Comparison of ENCODE assay signal across 26 mouse cellular contexts in the genomic region with DNA sequence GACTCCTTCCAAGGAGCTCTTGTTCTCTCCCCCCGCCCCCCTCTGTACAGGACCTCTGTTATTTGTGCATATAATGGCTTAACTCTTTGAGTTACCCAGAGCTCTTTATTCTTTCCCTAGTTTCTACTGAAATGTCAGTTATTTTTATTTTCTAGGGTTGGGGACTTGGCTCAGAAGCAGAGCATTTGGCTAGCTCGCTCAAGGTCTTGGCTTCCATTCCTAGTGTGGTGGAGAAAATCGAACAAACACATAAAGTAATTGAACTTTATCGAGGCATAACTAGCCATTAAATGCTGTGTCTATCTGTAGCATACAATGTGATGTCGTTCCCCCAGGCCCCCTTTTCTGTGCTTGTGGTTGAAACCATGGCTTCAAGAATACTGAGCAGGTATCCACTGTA.
DNase-seq lines count a peak whose midpoint lies in the region; ATAC-seq lines count a peak whose summit lies in the region.
"Had no signal": no experiment of that assay in that cellular context is flagged by ENCODE, and none has a peak within 500 bp of the region (broad histone marks: within the 10 kb centered on the region; RNA-seq: fewer than 3 reads in every experiment).

No protein-coding gene starts in this region.

- no peak overlapping the region for H3K4me3 ChIP-seq in heart, embryonic 13.5 days
- no peak overlapping the region for H3K4me3 ChIP-seq in forebrain, embryonic 16.5 days (replicated peaks; ENCODE audit: low read length)
- H3K4me3 ChIP-seq: embryonic facial prominence, embryonic 10.5 days; hindbrain, embryonic 15.5 days; left cerebral cortex, adult 2 months; limb, embryonic 15.5 days; lung, embryonic 15.5 days; megakaryocyte, embryonic 14.5 days had no signal

- no peaks in the 10 kb centered on the region for H3K9me3 ChIP-seq in heart, embryonic 13.5 days
- no peaks in the 10 kb centered on the region for H3K9me3 ChIP-seq in forebrain, embryonic 16.5 days (ENCODE audit: control insufficient read depth, low read length)
- H3K9me3 ChIP-seq: G1E; hindbrain, embryonic 15.5 days; limb, embryonic 15.5 days; lung, embryonic 15.5 days had no signal

- H3K4me2 ChIP-seq in heart, embryonic 13.5 days = no peak overlapping the region
- H3K4me2 ChIP-seq in forebrain, embryonic 16.5 days (ENCODE audit: low read length) = no peak overlapping the region
- H3K4me2 ChIP-seq: hindbrain, embryonic 15.5 days; limb, embryonic 15.5 days had no signal

- H3K27ac ChIP-seq in heart, embryonic 13.5 days (replicated peaks) = peak overlapping the region; percentile 94
- H3K27ac ChIP-seq in forebrain, embryonic 16.5 days (ENCODE audit: low read length) = no peak overlapping the region
- H3K27ac ChIP-seq: hindbrain, embryonic 15.5 days; kidney, postnatal 0 days; left cerebral cortex, adult 2 months; limb, embryonic 15.5 days; liver, embryonic 14.5 days had no signal

- no peak for ATAC-seq in cerebellum, adult (ENCODE audit: insufficient number of reproducible peaks, low FRiP score, low TSS enrichment)
- no peak for ATAC-seq in heart, embryonic 13.5 days (ENCODE audit: extremely low read depth, insufficient number of reproducible peaks, low FRiP score, low TSS enrichment)
- ATAC-seq in forebrain, embryonic 16.5 days = no peak

- H3K4me1 ChIP-seq in heart, embryonic 13.5 days = peaks cover 36% of the 10 kb centered on the region
- H3K4me1 ChIP-seq in forebrain, embryonic 16.5 days (replicated peaks; ENCODE audit: control insufficient read depth, insufficient read depth, low read length) = peaks cover 37% of the 10 kb centered on the region

- no peak overlapping the region for H3K9ac ChIP-seq in heart, embryonic 13.5 days
- H3K9ac ChIP-seq in forebrain, embryonic 16.5 days (replicated peaks; ENCODE audit: low read depth, low read length) = no peak overlapping the region
- H3K9ac ChIP-seq: forebrain, postnatal 0 days; hindbrain, embryonic 15.5 days; limb, embryonic 15.5 days; liver, embryonic 14.5 days; lung, embryonic 15.5 days had no signal

- H3K27me3 ChIP-seq in heart, embryonic 13.5 days (replicated peaks) = no peaks in the 10 kb centered on the region
- H3K27me3 ChIP-seq in forebrain, embryonic 16.5 days (replicated peaks; ENCODE audit: control insufficient read depth, insufficient read depth, low read length) = no peaks in the 10 kb centered on the region
- H3K27me3 ChIP-seq: CH12.LX; hindbrain, embryonic 15.5 days; limb, embryonic 15.5 days; lung, embryonic 15.5 days; Patski had no signal

- H3K36me3 ChIP-seq in heart, embryonic 13.5 days = no peaks in the 10 kb centered on the region
- H3K36me3 ChIP-seq in forebrain, embryonic 16.5 days (ENCODE audit: control insufficient read depth, insufficient read depth) = no peaks in the 10 kb centered on the region
- H3K36me3 ChIP-seq: embryonic facial prominence, embryonic 10.5 days; G1E; hindbrain, embryonic 15.5 days; limb, embryonic 15.5 days; lung, embryonic 15.5 days had no signal

- WGBS in heart, embryonic 13.5 days = 79% methylated on average over 5 of the region's 5 CpGs
- 62% methylated on average over 5 of the region's 5 CpGs for WGBS in forebrain, embryonic 16.5 days

- peak; percentile 64 for DNase-seq in cerebellum, adult 9-10 months
- DNase-seq in heart, postnatal 4 days = no peak
- peak; percentile 44 for DNase-seq in brain, adult 2 months (ENCODE audit: low read depth, low spot score)
- peak; percentile 39 for DNase-seq in cerebellum, adult 9-11 months
- DNase-seq: B cell, adult 2 months; forebrain, postnatal 0 days; kidney, adult 2 months; left cerebral cortex, postnatal 4 days; midbrain, embryonic 14.5 days; retina, postnatal 1 day; right cerebral cortex, postnatal 25 days; spleen, adult 18-20 months had no signal
